Mouse (Mus musculus) lung, adult 10 weeks (tissue): ENCODE data around the gene Fam69a. TPM values are rescaled to one million over a fixed set of nuclear protein-coding genes. Genes with fewer than 3 reads are reported as not detected.

Experiments used
- polyA plus RNA-seq: library from polyadenylated mRNA; stranded (reverse); fragments of 350-450 nt; fragmentation: Illumina TruSeq; extraction: RNeasy Lipid Tissue Mini Kit (QIAGEN cat#74804); gene quantifications from one replicate; pipeline ENCODE4 v1.2.3, GENCODE M21; 2014; ENCODE audit warnings: low read depth, low replicate concordance; ENCODE audit not compliant: insufficient read depth

Gene Fam69a
- 20.5 TPM for polyA plus RNA-seq

DNA sequence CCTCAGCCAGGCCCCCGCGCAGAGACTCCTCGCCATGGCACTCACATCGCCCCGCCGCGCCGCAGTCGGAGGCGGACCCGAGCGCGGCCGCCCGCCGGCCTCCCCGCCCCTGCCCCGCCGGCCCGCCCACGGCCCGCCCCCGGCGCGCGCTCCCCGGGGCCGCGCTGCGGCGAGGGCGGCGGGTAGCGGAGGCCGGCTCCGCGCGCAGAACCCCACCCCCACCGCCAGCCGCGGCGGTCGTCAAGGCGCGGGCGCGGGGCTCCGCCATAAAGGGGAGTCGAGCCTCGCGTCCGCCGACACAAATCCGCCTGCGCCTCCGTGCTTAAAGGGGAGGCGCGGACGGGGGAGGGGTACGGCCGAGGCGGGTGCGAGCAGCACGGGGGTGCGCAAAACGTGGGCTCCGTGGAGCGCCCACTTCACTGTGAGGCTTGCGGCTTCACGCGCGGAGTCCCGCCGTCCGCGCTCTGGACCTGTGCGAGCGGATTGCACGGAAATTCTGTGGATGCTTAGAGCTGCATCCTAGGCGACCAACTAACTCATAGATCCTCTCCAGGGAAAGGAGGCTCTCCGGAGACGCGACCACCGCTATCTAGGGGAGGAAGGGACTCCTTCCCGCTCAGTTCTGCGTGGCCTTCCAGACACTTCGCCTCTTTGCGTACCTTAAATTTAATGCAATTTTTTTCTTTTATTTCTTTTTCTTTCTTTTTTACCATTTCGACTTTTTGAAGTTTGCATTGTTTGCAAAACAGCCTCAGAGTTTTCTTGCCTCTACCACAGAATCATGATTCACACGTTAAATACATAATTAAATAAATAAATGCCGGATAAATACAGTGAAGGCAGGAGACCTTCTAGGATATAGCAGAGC is at the start of gene Fam69a:
TSS of gene Fam69a (minus strand) at position 119 of the 868 bp plus-strand sequence.

DNA sequence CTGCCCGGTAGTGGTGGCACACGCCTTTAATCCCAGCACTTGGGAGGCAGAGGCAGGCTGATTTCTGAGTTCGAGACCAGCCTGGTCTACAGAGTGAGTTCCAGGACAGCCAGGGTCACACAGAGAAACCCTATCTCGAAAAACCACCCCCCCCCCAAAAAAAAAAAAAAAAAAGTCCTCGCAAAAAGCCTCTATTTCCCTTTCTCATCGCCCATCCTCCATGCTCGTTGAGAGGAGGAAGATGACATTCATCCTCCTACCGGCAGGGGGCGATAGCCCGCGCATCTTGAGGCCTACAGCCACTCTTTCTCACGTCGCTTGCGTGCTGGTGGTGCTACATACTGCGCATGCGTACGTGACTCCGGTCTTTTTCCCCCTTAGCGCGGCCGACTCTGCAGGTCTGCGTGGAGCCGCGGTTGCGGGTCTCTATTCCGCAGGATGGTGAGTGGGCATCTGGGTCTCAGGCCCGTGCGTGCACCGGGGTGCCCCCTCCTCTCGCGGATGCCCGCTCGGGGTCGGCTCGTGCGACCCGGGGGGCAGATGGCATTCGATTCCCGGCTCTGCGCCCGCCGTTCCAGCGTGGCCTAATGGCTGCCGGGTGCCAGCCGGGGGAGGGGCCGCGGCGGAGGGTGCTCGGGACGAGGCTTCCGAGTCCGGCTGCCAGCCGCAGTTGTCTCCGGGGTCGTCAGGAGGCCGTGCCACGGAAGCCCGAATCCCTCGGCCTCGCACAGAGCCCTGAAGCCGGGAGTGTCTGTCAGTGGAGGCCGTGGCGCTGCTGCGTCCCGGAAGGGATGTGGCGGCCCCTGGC is 86.5 kb downstream of the Fam69a start, which contains the start of gene Rpl5:
TSS of gene Rpl5 (plus strand) at position 297 of the 808 bp plus-strand sequence.

DNA sequence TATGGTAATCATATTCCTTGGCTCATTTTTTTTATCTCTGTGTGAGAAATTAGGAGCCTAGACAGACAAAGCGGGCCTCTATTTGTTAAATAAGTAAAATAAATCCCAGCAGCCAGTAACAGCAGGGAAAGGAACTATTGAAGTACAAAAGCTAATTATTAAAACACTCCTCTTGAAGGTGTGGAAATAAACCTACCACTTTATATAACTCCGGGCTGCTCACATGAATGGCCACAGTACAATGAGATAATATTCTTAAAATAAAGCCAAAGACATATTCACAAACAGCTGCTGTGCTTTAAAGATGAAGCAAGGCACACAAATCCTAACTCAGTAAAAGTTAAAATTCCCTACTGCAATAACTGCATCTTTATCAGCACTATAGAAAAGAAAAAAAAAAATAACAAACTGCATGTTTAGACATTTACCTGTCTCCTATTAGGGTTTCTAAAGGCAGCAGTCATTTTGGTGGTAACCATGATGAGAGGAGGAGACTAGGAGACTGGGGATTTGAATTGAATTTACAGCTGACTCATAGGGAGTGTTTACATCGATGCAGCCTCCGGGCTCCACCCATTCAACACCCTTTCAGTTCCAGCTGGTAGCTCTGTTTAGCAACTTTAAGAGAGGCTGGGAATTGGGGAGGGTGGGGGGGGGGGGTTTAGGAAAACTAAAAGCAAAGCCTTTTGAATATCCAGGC is 112.2 kb downstream of the Fam69a start, which contains the start of gene Evi5:
TSS of gene Evi5 (minus strand) at position 547 of the 700 bp plus-strand sequence.

Other genes starting within 250 kb of the Fam69a start
- not detected for gene Ube2d2b, start 157.0 kb downstream of the Fam69a start, polyA plus RNA-seq
- gene Evi5, start 112.0 kb downstream of the Fam69a start, polyA plus RNA-seq, result 11.6 TPM
- gene Rpl5, start 86.6 kb downstream of the Fam69a start, polyA plus RNA-seq, result 710 TPM
- 7.0 TPM for gene Mtf2, start 78.6 kb upstream of the Fam69a start, polyA plus RNA-seq
- gene Tmed5, start 145.5 kb upstream of the Fam69a start, polyA plus RNA-seq, result 25.3 TPM
- gene Ccdc18, start 145.8 kb upstream of the Fam69a start, polyA plus RNA-seq, result 0.11 TPM